Mouse (Mus musculus) lung, embryonic 14.5 days (tissue): ENCODE data around the gene Dab2ip. TPM values are rescaled to one million over a fixed set of nuclear protein-coding genes. Genes with fewer than 3 reads are reported as not detected.
A peak's percentile ranks its signal among the peaks of the same experiment; 100 is the strongest.

Experiments
- ATAC-seq: fragments of 200-750 bp; cut with Nextera tagmentation; 2 replicates; pipeline ENCODE4 v1.8.0; 2017; ENCODE audit warnings: mild to moderate bottlenecking, moderate TSS enrichment, moderate library complexity; ENCODE audit not compliant: insufficient read depth
- DNase-seq: peaks from one replicate; pipeline ENCODE4 v3.0.0-alpha.2; 2015
- H3K27ac ChIP-seq: fragments of 300-500 bp; sonication (generic); 2 replicates; pipeline ENCODE4 v1.5.1; 2014; ENCODE audit warnings: low read depth, mild to moderate bottlenecking, moderate library complexity
- H3K27me3 ChIP-seq: fragments of 300-500 bp; sonication (generic); 2 replicates; pipeline ENCODE4 v1.6.1; 2014; ENCODE audit warnings: low read length, control low read depth; ENCODE audit not compliant: insufficient read depth
- H3K36me3 ChIP-seq: fragments of 300-500 bp; sonication (generic); 2 replicates; pipeline ENCODE4 v1.6.1; 2014; ENCODE audit warnings: control low read depth; ENCODE audit not compliant: insufficient read depth
- H3K4me1 ChIP-seq: fragments of 300-500 bp; sonication (generic); 2 replicates; pipeline ENCODE4 v1.6.1; 2014; ENCODE audit warnings: antibody characterized with exemption, control low read depth; ENCODE audit not compliant: insufficient read depth
- H3K4me2 ChIP-seq: fragments of 300-500 bp; sonication (generic); 2 replicates; pipeline ENCODE4 v1.6.1; 2014; ENCODE audit warnings: mild to moderate bottlenecking
- H3K4me3 ChIP-seq: fragments of 300-500 bp; sonication (generic); 2 replicates; pipeline ENCODE4 v1.5.1; 2014; ENCODE audit warnings: low read depth, low read length
- H3K9ac ChIP-seq: fragments of 300-500 bp; sonication (generic); 2 replicates; pipeline ENCODE4 v1.6.1; 2014
- H3K9me3 ChIP-seq: fragments of 300-500 bp; sonication (generic); 2 replicates; pipeline ENCODE4 v1.6.1; 2016; ENCODE audit warnings: low read depth, low read length, control low read depth
- CTCF ChIP-seq: IDR thresholded peaks from 2 replicates; pipeline ENCODE4 v1.5.1; 2016; ENCODE audit warnings: antibody characterized with exemption, low read depth
- WGBS: fragments of 180-500 bp; shearing (Covaris S2); extraction: QIAGEN DNeasy Blood & Tissue Kit; methylation state at CpG from one replicate; pipeline ENCODE4 v1.1.7; 2014; 5-methylcytosine and 5-hydroxymethylcytosine counted together
- polyA plus RNA-seq: library from polyadenylated mRNA; unstranded; fragments of >200 nt; fragmentation: Nextera tagmentation; extraction: Ambion mirVana; gene quantifications from 2 replicates; pipeline ENCODE4 v1.2.1, GENCODE M21; 2014

The Dab2ip gene
- polyA plus RNA-seq, 1 experiment from 2014 or later = 61.4 TPM

- 0 out of 2 replicates have a peak overlapping the region, but pooled peaks have one; percentile 23 for H3K4me2 ChIP-seq
- DNase-seq (peak; percentile 65), ATAC-seq (peak; percentile 37; the same call in 1 of the 2 replicates)
- WGBS = 30% methylated on average over 10 of the region's 10 CpGs
- no peak overlapping the region for H3K4me3 ChIP-seq
- no peak for TF ChIP-seq CTCF
- H3K27me3 ChIP-seq = no peaks in the 10 kb centered on the region
- no peaks in the 10 kb centered on the region for H3K9me3 ChIP-seq
- H3K27ac ChIP-seq = peak overlapping the region; percentile 86
- H3K4me1 ChIP-seq = peaks cover 67% of the 10 kb centered on the region
- H3K9ac ChIP-seq = no peak overlapping the region
- H3K36me3 ChIP-seq = no peaks in the 10 kb centered on the region
Observed at GRCm38 (mm10) chr2:35679812-35680672, 122.0 kb downstream of the Dab2ip start.

DNA sequence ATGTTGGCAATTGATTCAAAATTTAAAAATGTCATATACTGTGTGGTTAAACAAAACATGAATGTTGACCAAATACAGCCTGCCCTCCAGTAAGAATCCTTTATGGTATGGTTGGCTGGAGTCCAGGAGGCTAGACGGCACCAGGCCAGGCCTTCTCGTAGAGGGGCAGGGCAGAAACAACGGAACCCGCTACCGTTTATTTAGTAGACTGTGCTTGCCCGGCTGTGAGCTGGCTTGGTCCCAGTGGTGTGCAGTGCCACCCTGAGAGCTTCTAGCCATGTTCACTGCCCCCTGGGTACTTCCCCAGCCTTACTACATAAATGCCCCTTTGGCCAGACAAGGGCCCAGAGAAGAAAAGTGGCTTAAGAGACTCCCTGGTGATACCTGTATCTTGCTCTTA lies 122.8 kb downstream of the Dab2ip start:
- ATAC-seq (peak; percentile 41), DNase-seq (peak; percentile 88)
- H3K27ac ChIP-seq = peak overlapping the region; percentile 86; the same call in 1 of the 2 replicates
- H3K4me1 ChIP-seq = peaks cover 60% of the 10 kb centered on the region
- H3K9ac ChIP-seq = 0 out of 2 replicates have a peak overlapping the region, but pooled peaks have one; percentile 17
- no peaks in the 10 kb centered on the region for H3K9me3 ChIP-seq
- no peaks in the 10 kb centered on the region for H3K36me3 ChIP-seq
- no peaks in the 10 kb centered on the region for H3K27me3 ChIP-seq
- 5% methylated on average over 6 of the region's 6 CpGs for WGBS
- no peak for TF ChIP-seq CTCF
- no peak overlapping the region for H3K4me2 ChIP-seq
- H3K4me3 ChIP-seq = no peak overlapping the region

DNA sequence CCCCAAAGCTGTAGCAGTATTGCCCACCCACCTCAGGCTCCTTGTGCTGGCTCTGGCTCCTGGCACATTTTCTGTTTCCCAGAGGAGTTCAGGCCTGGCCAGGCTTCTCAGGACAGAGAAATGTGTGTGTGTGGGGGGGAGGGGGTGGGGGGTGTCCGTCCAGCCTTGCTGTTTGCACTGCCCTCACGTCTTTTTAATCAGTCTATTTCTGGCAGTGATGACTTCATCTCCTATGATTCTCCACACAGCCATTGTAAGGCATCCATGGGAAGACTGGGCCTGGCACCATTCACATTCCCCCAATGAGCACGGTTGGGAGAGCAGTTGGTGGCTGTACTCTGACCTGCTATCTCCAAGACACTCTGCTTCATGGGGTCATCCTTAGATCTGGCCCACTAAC lies 125.9 kb downstream of the Dab2ip start:
- H3K27ac ChIP-seq = no peak overlapping the region
- H3K9ac ChIP-seq = no peak overlapping the region
- no peak for TF ChIP-seq CTCF
- H3K27me3 ChIP-seq = no peaks in the 10 kb centered on the region
- no peaks in the 10 kb centered on the region for H3K9me3 ChIP-seq
- no peaks in the 10 kb centered on the region for H3K36me3 ChIP-seq
- H3K4me2 ChIP-seq = no peak overlapping the region
- H3K4me3 ChIP-seq = no peak overlapping the region
- WGBS = 12% methylated on average over 3 of the region's 3 CpGs
- ATAC-seq (no peak), DNase-seq (no peak)
- peaks cover 34% of the 10 kb centered on the region for H3K4me1 ChIP-seq

GRCm38 (mm10) chr2:35684735-35685312 lies 126.8 kb downstream of the Dab2ip start:
- H3K4me2 ChIP-seq = no peak overlapping the region
- WGBS = 62% methylated on average over 9 of the region's 9 CpGs
- ATAC-seq = no peak
- peaks cover 36% of the 10 kb centered on the region for H3K4me1 ChIP-seq
- no peaks in the 10 kb centered on the region for H3K36me3 ChIP-seq
- no peak overlapping the region for H3K27ac ChIP-seq
- H3K9ac ChIP-seq = no peak overlapping the region
- TF ChIP-seq CTCF = no peak
- H3K4me3 ChIP-seq = no peak overlapping the region
- no peaks in the 10 kb centered on the region for H3K27me3 ChIP-seq
- no peak for DNase-seq
- no peaks in the 10 kb centered on the region for H3K9me3 ChIP-seq

DNA sequence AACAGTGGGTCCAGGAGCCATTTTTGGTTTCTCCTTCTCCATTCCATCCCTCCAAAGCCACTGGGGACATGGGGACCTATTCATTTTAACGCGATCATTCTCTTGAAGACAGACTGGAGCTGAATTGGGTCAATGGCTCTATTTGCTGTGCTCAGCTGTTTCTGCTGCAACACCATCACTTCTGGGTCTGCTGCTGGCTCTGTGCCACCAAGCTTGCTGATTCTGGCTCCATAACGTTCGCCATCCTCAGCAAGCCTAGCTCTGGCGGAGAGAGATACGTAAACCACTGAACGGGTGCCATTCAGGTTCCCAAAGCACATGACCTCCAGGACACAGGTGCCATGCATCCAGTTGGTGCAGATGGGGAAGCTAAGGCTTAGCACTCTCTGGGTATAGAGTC lies 128.0 kb downstream of the Dab2ip start:
- Histone ChIP-seq H3K36me3 (no peaks in the 10 kb centered on the region), H3K4me1 (peaks cover 36% of the 10 kb centered on the region), H3K27me3 (no peaks in the 10 kb centered on the region), H3K9ac (no peak overlapping the region), H3K4me3 (no peak overlapping the region), H3K27ac (no peak overlapping the region), H3K4me2 (no peak overlapping the region), H3K9me3 (no peaks in the 10 kb centered on the region)
- 69% methylated on average over 7 of the region's 7 CpGs for WGBS
- ATAC-seq (no peak), DNase-seq (peak; percentile 54)
- no peak for TF ChIP-seq CTCF

GRCm38 (mm10) chr2:35687557-35688070 lies 129.5 kb downstream of the Dab2ip start:
- no peak overlapping the region for H3K4me2 ChIP-seq
- H3K9ac ChIP-seq = no peak overlapping the region
- WGBS = 78% methylated on average over 5 of the region's 5 CpGs
- no peak overlapping the region for H3K27ac ChIP-seq
- H3K27me3 ChIP-seq = no peaks in the 10 kb centered on the region
- no peak for TF ChIP-seq CTCF
- H3K4me3 ChIP-seq = no peak overlapping the region
- DNase-seq = no peak
- no peaks in the 10 kb centered on the region for H3K36me3 ChIP-seq
- no peak for ATAC-seq
- no peaks in the 10 kb centered on the region for H3K9me3 ChIP-seq
- peaks cover 40% of the 10 kb centered on the region for H3K4me1 ChIP-seq

GRCm38 (mm10) chr2:35688121-35688520 lies 130.1 kb downstream of the Dab2ip start:
- Histone ChIP-seq H3K9ac (no peak overlapping the region), H3K4me3 (no peak overlapping the region), H3K36me3 (no peaks in the 10 kb centered on the region), H3K4me2 (no peak overlapping the region), H3K9me3 (no peaks in the 10 kb centered on the region), H3K4me1 (peaks cover 45% of the 10 kb centered on the region), H3K27me3 (no peaks in the 10 kb centered on the region), H3K27ac (no peak overlapping the region)
- no peak for TF ChIP-seq CTCF
- DNase-seq (no peak), ATAC-seq (no peak)
- WGBS = 59% methylated on average over 4 of the region's 4 CpGs
